Mouse (Mus musculus) liver, adult 2 months (tissue): ENCODE data around the gene Itgax. TPM values are rescaled to one million over a fixed set of nuclear protein-coding genes. Genes with fewer than 3 reads are reported as not detected.
A peak's percentile ranks its signal among the peaks of the same experiment; 100 is the strongest.

Source experiments
- DNase-seq: peaks from one replicate; pipeline ENCODE4 v3.0.0-alpha.2; 2011; ENCODE audit warnings: low read depth, low spot score; ENCODE audit errors: extremely low read depth
- H3K27ac ChIP-seq: fragments of 200-500 bp; replicated peaks from 2 replicates; pipeline ENCODE4 v1.5.1; 2012; ENCODE audit warnings: low read depth, mild to moderate bottlenecking, control low read depth, inconsistent platforms, low read length; ENCODE audit not compliant: insufficient read depth
- H3K27me3 ChIP-seq: fragments of 200-500 bp; 2 replicates; pipeline ENCODE4 v1.6.1; 2012; ENCODE audit warnings: mild to moderate bottlenecking, moderate library complexity, low read length, inconsistent platforms; ENCODE audit not compliant: control insufficient read depth, insufficient read depth
- H3K36me3 ChIP-seq: fragments of 200-500 bp; 2 replicates; pipeline ENCODE4 v1.6.1; 2012; ENCODE audit warnings: low read length, inconsistent platforms; ENCODE audit not compliant: control insufficient read depth, insufficient read depth
- H3K4me1 ChIP-seq: fragments of 200-500 bp; 2 replicates; pipeline ENCODE4 v1.6.1; 2011; ENCODE audit warnings: low read length; ENCODE audit not compliant: control insufficient read depth, insufficient read depth
- H3K4me3 ChIP-seq: fragments of 200-500 bp; 2 replicates; pipeline ENCODE4 v1.5.1; 2011; ENCODE audit warnings: low read depth, mild to moderate bottlenecking, control low read depth, low read length, moderate library complexity; ENCODE audit not compliant: insufficient read depth
- H3K79me2 ChIP-seq: fragments of 200-500 bp; 2 replicates; pipeline ENCODE4 v1.6.1; 2012; ENCODE audit warnings: inconsistent platforms, mild to moderate bottlenecking, low read length, moderate library complexity; ENCODE audit not compliant: control insufficient read depth, insufficient read depth
- H3K9ac ChIP-seq: fragments of 200-500 bp; 2 replicates; pipeline ENCODE4 v1.6.1; 2012; ENCODE audit warnings: low read depth, mild to moderate bottlenecking, control low read depth, inconsistent platforms, low read length
- CTCF ChIP-seq: fragments of 200-500 bp; IDR thresholded peaks from 2 replicates; pipeline ENCODE4 v1.5.1; 2011; ENCODE audit warnings: low read depth, low read length, control low read depth
- POLR2A ChIP-seq: fragments of 200-500 bp; IDR thresholded peaks from 2 replicates; pipeline ENCODE4 v1.6.1; 2011; ENCODE audit warnings: low read length, control low read depth; ENCODE audit not compliant: insufficient read depth; ENCODE audit errors: extremely low read depth
- WGBS: fragments of 180-500 bp; shearing (Covaris S2); methylation state at CpG from one replicate; pipeline ENCODE4 v1.1.7; 2018; 5-methylcytosine and 5-hydroxymethylcytosine counted together
- polyA plus RNA-seq: library from polyadenylated mRNA; depleted of rRNA; stranded (reverse); fragments of >200 nt; gene quantifications from 2 replicates; pipeline ENCODE4 v1.2.3, GENCODE M21; 2012; rRNA removed
- total RNA-seq: library from RNA; depleted of rRNA; stranded (reverse); fragments of >200 nt; gene quantifications from 2 replicates; pipeline ENCODE4 v1.2.3, GENCODE M21; 2014; rRNA removed

Gene Itgax
- total RNA-seq (0.46 and 0.74 TPM in 2 replicates), polyA plus RNA-seq (0.16 and 0.56 TPM in 2 replicates)

- 65% methylated on average over 8 of the region's 8 CpGs for WGBS
- TF ChIP-seq POLR2A (no peak), CTCF (no peak)
- peak; percentile 4 for DNase-seq
- H3K36me3 ChIP-seq: no peaks in the 10 kb centered on the region
- H3K27ac ChIP-seq: no peak within 1 kb of the TSS
- no peak within 1 kb of the TSS for H3K4me3 ChIP-seq
- H3K79me2 ChIP-seq: no peaks in the 10 kb centered on the region
- no peaks in the 10 kb centered on the region for H3K27me3 ChIP-seq
- no peak within 1 kb of the TSS for H3K9ac ChIP-seq
- H3K4me1 ChIP-seq: no peaks in the 10 kb centered on the region; the same call in 1 of the 2 replicates
Observed at GRCm38 (mm10) chr7:128128741-128129720, at the start of gene Itgax. Itgax (plus strand) TSS chr7:128129547.

GRCm38 (mm10) chr7:128080012-128080411 is 49.3 kb upstream of the Itgax start:
- DNase-seq: no peak
- no peak overlapping the region for H3K9ac ChIP-seq
- H3K27ac ChIP-seq: no peak overlapping the region
- H3K4me3 ChIP-seq: no peak overlapping the region
- no peaks in the 10 kb centered on the region for H3K79me2 ChIP-seq
- no peaks in the 10 kb centered on the region for H3K36me3 ChIP-seq
- no peaks in the 10 kb centered on the region for H3K27me3 ChIP-seq
- TF ChIP-seq CTCF (no peak), POLR2A (no peak)
- 92% methylated on average over 8 of the region's 8 CpGs for WGBS
- H3K4me1 ChIP-seq: no peaks in the 10 kb centered on the region

DNA sequence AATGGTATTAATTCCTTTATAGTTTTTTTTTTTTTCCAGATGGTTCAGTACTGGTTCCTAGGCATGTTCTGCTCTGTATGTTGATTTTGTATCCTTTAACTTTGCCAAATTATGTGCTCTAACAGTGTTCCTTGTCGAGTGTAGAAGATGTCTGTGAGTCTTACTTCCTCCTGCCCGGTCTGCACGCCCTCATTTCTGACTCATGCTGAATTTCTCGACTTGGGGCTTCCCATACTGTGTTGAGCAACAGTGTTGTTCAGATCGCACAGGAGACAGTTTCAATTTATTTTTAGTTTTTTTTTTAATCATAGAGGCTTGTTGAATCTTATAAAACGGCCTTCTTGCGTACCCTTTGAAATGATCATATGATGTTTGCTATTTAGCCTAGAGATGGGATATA is 40.2 kb upstream of the Itgax start:
- Histone ChIP-seq H3K4me1 (no peaks in the 10 kb centered on the region), H3K27me3 (no peaks in the 10 kb centered on the region), H3K36me3 (no peaks in the 10 kb centered on the region), H3K4me3 (no peak overlapping the region), H3K9ac (no peak overlapping the region), H3K27ac (no peak overlapping the region), H3K79me2 (no peaks in the 10 kb centered on the region)
- peak; percentile 6 for DNase-seq
- 79% methylated on average over 7 of the region's 7 CpGs for WGBS
- no peak for TF ChIP-seq POLR2A
- no peak for TF ChIP-seq CTCF

GRCm38 (mm10) chr7:128098135-128098534 is 31.2 kb upstream of the Itgax start:
- no peak overlapping the region for H3K9ac ChIP-seq
- no peaks in the 10 kb centered on the region for H3K4me1 ChIP-seq
- H3K79me2 ChIP-seq: no peaks in the 10 kb centered on the region
- no peaks in the 10 kb centered on the region for H3K27me3 ChIP-seq
- TF ChIP-seq CTCF (no peak), POLR2A (no peak)
- DNase-seq: peak; percentile 44
- WGBS: 84% methylated on average over 1 of the region's 1 CpGs
- no peak overlapping the region for H3K4me3 ChIP-seq
- no peak overlapping the region for H3K27ac ChIP-seq
- H3K36me3 ChIP-seq: no peaks in the 10 kb centered on the region

DNA sequence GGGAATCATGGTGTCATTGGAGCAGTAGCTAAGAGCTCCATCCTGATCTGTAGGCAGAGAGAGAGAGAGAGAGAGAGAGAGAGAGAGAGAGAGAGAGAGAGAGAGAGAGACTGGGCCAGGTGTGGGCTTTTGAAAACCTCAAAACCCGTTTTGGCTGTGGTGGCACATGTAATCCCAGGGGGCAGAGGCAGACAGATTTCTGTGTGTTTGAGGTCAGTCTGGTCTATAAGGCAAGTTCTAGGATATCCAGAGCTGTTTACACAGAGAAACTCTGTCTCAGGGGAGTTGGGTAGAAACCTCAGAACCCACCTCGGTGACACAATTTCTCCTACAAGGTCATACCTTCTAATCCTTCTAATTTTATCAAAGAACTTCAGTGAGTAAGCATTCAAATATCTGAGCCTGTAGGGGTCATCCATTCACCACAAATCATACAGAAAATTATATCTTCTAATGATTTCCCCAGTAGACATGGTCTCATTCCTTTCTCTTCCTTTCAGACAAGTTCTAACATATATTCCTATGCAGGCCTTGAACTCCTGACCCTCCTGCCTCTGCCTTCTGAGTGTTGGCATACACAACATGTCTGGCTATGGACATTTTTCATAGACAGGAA is 28.5 kb upstream of the Itgax start:
- DNase-seq: no peak
- H3K27ac ChIP-seq: no peak overlapping the region

More for the DNA sequence above, 28.5 kb upstream of the Itgax start:
- no peaks in the 10 kb centered on the region for H3K36me3 ChIP-seq
- no peaks in the 10 kb centered on the region for H3K27me3 ChIP-seq
- 74% methylated on average over 2 of the region's 2 CpGs for WGBS
- no peak overlapping the region for H3K4me3 ChIP-seq
- H3K4me1 ChIP-seq: no peaks in the 10 kb centered on the region
- TF ChIP-seq CTCF: no peak
- no peak for TF ChIP-seq POLR2A
- H3K79me2 ChIP-seq: no peaks in the 10 kb centered on the region
- no peak overlapping the region for H3K9ac ChIP-seq
